Mouse (Mus musculus): ENCODE results near the gene Cnn3.
A peak's percentile ranks its signal among the peaks of the same experiment; 100 is the strongest.

Cnn3 gene

GRCm38 (mm10) chr3:121425861-121426620 is at the start of gene Cnn3:
Cnn3 (plus strand) TSS chr3:121426497.
- peaks cover 3% of the 10 kb centered on the region; the same call in 1 of the 2 replicates for H3K36me3 ChIP-seq (ENCODE audit: insufficient read depth, low read length)
- peaks cover 6% of the 10 kb centered on the region for H3K9me3 ChIP-seq (ENCODE audit: low read length)
- H3K4me3 ChIP-seq (replicated peaks; ENCODE audit: low read length): peak within 1 kb of the TSS; percentile 98
- no peaks in the 10 kb centered on the region for H3K27me3 ChIP-seq (ENCODE audit: insufficient read depth, low read length)
- TF ChIP-seq NANOG (IDR thresholded peaks at IDR 0.05; ENCODE audit: borderline replicate concordance, low read length) (no peak), POU5F1 (IDR thresholded peaks at IDR 0.05; ENCODE audit: borderline replicate concordance, low read length) (no peak), CTCF (conservative IDR thresholded peaks at IDR 0.05; ENCODE audit: low read length) (no peak)
- peaks cover 57% of the 10 kb centered on the region for H3K4me1 ChIP-seq (replicated peaks; ENCODE audit: low read depth, low read length)

- no peaks in the 10 kb centered on the region for H3K9me3 ChIP-seq (ENCODE audit: low read length)
- no peak for TF ChIP-seq NANOG (IDR thresholded peaks at IDR 0.05; ENCODE audit: borderline replicate concordance, low read length)
- 0 out of 2 replicates have a peak, but pooled peaks cover 3% of the 10 kb centered on the region for H3K27me3 ChIP-seq (ENCODE audit: insufficient read depth, low read length)
- no peak overlapping the region for H3K4me3 ChIP-seq (replicated peaks; ENCODE audit: low read length)
- no peaks in the 10 kb centered on the region for H3K36me3 ChIP-seq (ENCODE audit: insufficient read depth, low read length)
- peaks cover 19% of the 10 kb centered on the region for H3K4me1 ChIP-seq (replicated peaks; ENCODE audit: low read depth, low read length)
Observed at GRCm38 (mm10) chr3:121378708-121379612, 47.3 kb upstream of the Cnn3 start.

GRCm38 (mm10) chr3:121379699-121380098 is 46.6 kb upstream of the Cnn3 start:
- TF ChIP-seq CTCF (conservative IDR thresholded peaks at IDR 0.05; ENCODE audit: low read length) (no peak), NANOG (IDR thresholded peaks at IDR 0.05; ENCODE audit: borderline replicate concordance, low read length) (no peak), POU5F1 (IDR thresholded peaks at IDR 0.05; ENCODE audit: borderline replicate concordance, low read length) (no peak)
- H3K4me3 ChIP-seq (replicated peaks; ENCODE audit: low read length): no peak overlapping the region
- H3K36me3 ChIP-seq (ENCODE audit: insufficient read depth, low read length): no peaks in the 10 kb centered on the region
- H3K4me1 ChIP-seq (replicated peaks; ENCODE audit: low read depth, low read length): peaks cover 17% of the 10 kb centered on the region
- 0 out of 2 replicates have a peak, but pooled peaks cover 3% of the 10 kb centered on the region for H3K27me3 ChIP-seq (ENCODE audit: insufficient read depth, low read length)
- H3K9me3 ChIP-seq (ENCODE audit: low read length): no peaks in the 10 kb centered on the region

- Histone ChIP-seq H3K36me3 (ENCODE audit: insufficient read depth, low read length) (no peaks in the 10 kb centered on the region), H3K9me3 (ENCODE audit: low read length) (no peaks in the 10 kb centered on the region), H3K4me1 (replicated peaks; ENCODE audit: low read depth, low read length) (peaks cover 62% of the 10 kb centered on the region), H3K4me3 (replicated peaks; ENCODE audit: low read length) (no peak overlapping the region), H3K27me3 (ENCODE audit: insufficient read depth, low read length) (no peaks in the 10 kb centered on the region)
- TF ChIP-seq POU5F1 (IDR thresholded peaks at IDR 0.05; ENCODE audit: borderline replicate concordance, low read length) (peak; percentile 43; the same call in 1 of the 2 replicates), CTCF (conservative IDR thresholded peaks at IDR 0.05; ENCODE audit: low read length) (no peak), NANOG (IDR thresholded peaks at IDR 0.05; ENCODE audit: borderline replicate concordance, low read length) (no peak)
Observed at GRCm38 (mm10) chr3:121387471-121388009, 38.8 kb upstream of the Cnn3 start.

- H3K36me3 ChIP-seq (ENCODE audit: insufficient read depth, low read length): no peaks in the 10 kb centered on the region
- H3K27me3 ChIP-seq (ENCODE audit: insufficient read depth, low read length): no peaks in the 10 kb centered on the region
- no peak overlapping the region for H3K4me3 ChIP-seq (replicated peaks; ENCODE audit: low read length)
- TF ChIP-seq NANOG (IDR thresholded peaks at IDR 0.05; ENCODE audit: borderline replicate concordance, low read length) (no peak), CTCF (conservative IDR thresholded peaks at IDR 0.05; ENCODE audit: low read length) (no peak), POU5F1 (IDR thresholded peaks at IDR 0.05; ENCODE audit: borderline replicate concordance, low read length) (no peak)
- peaks cover 54% of the 10 kb centered on the region for H3K4me1 ChIP-seq (replicated peaks; ENCODE audit: low read depth, low read length)
- H3K9me3 ChIP-seq (ENCODE audit: low read length): no peaks in the 10 kb centered on the region
Observed at GRCm38 (mm10) chr3:121389366-121389765, 36.9 kb upstream of the Cnn3 start.

- Histone ChIP-seq H3K9me3 (ENCODE audit: low read length) (no peaks in the 10 kb centered on the region), H3K4me1 (replicated peaks; ENCODE audit: low read depth, low read length) (peaks cover 54% of the 10 kb centered on the region), H3K36me3 (ENCODE audit: insufficient read depth, low read length) (no peaks in the 10 kb centered on the region), H3K4me3 (replicated peaks; ENCODE audit: low read length) (no peak overlapping the region), H3K27me3 (ENCODE audit: insufficient read depth, low read length) (no peaks in the 10 kb centered on the region)
- no peak for TF ChIP-seq CTCF (conservative IDR thresholded peaks at IDR 0.05; ENCODE audit: low read length)
- no peak for TF ChIP-seq POU5F1 (IDR thresholded peaks at IDR 0.05; ENCODE audit: borderline replicate concordance, low read length)
- TF ChIP-seq NANOG (IDR thresholded peaks at IDR 0.05; ENCODE audit: borderline replicate concordance, low read length): no peak
Observed at GRCm38 (mm10) chr3:121389860-121390530, 36.3 kb upstream of the Cnn3 start.

GRCm38 (mm10) chr3:121390724-121391123 is 35.6 kb upstream of the Cnn3 start:
- Histone ChIP-seq H3K27me3 (ENCODE audit: insufficient read depth, low read length) (no peaks in the 10 kb centered on the region), H3K4me1 (replicated peaks; ENCODE audit: low read depth, low read length) (peaks cover 51% of the 10 kb centered on the region), H3K4me3 (replicated peaks; ENCODE audit: low read length) (no peak overlapping the region), H3K9me3 (ENCODE audit: low read length) (no peaks in the 10 kb centered on the region), H3K36me3 (ENCODE audit: insufficient read depth, low read length) (no peaks in the 10 kb centered on the region)
- TF ChIP-seq NANOG (IDR thresholded peaks at IDR 0.05; ENCODE audit: borderline replicate concordance, low read length): no peak
- no peak for TF ChIP-seq CTCF (conservative IDR thresholded peaks at IDR 0.05; ENCODE audit: low read length)
- no peak for TF ChIP-seq POU5F1 (IDR thresholded peaks at IDR 0.05; ENCODE audit: borderline replicate concordance, low read length)
